Mouse (Mus musculus): ENCODE data around the gene Atp6ap1l. TPM values are rescaled to one million over a fixed set of nuclear protein-coding genes. Genes with fewer than 3 reads are reported as not detected.
"Not testable (repeated sequence)": the region's sequence is repeated elsewhere in the genome, so short reads cannot be mapped to it uniquely, and the experiment has no call there.

The Atp6ap1l gene
- total RNA-seq (2021), result 10 to 100 TPM; 29.9 to 31.8 TPM
- long read RNA-seq, experiment 1, transcript Atp6ap1l-201 (7 exons, 1,186 nt), result major isoform, 11 of 15 reads
- long read RNA-seq, experiment 1, partial matches to known transcripts, result 0 of 15 reads
- long read RNA-seq, experiment 1, other reads (novel, unspliced or antisense), result 4 of 15 reads
- long read RNA-seq, experiment 2, transcript Atp6ap1l-201 (7 exons, 1,186 nt), result major isoform, 8 of 14 reads
- long read RNA-seq, experiment 2, partial matches to known transcripts, result 0 of 14 reads
- long read RNA-seq, experiment 2, other reads (novel, unspliced or antisense), result 5 of 14 reads

DNA sequence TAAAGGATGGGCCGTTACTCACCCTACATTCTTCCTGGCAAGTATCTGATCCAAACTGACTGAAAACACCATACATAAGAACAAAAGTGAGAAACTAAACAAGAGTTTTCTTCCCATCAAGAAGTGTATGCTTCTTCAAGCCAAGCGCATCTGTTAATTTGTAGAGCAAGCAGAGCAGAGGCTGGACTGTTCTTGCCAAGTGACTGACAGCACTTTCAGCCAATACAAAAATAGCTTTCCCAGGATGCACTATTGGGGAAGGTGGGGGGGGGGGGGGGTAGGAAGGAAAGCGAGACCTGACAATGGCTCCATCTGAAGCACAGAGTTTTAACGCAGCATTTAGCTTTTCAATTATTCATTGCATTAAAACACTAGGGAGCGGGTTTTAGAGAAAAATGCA is at the start of gene Atp6ap1l:
Atp6ap1l (minus strand) TSS at position 180 of the 400 bp plus-strand sequence.
- DNase-seq (ENCODE audit: low spot score in 2 of 2), result peak; percentile 27 to 61
- intact Hi-C loops (cut with DNase I), result no loop called here

DNA sequence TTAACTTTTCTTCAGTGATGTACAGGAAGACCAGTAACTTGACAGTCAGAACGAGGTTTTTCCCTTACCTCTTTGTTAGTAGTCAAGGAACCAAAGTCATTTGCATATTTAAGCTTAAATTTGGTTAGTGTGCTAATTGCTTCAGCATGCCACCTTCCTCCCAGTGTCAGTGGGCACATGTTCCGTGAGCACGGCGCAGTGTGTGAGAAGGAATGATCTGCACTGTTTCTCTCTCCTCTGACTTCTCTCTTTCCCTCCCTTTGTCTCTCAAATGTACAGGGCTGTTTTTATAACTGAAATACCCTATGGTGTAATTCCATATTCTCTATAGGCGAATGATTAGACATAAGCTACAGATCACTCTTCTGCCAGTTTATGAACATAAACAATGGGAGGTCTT is 34.4 kb upstream of the Atp6ap1l start:
- no peak for DNase-seq (ENCODE audit: low spot score in 2 of 2)
- intact Hi-C loops (cut with DNase I), result no loop called here

DNA sequence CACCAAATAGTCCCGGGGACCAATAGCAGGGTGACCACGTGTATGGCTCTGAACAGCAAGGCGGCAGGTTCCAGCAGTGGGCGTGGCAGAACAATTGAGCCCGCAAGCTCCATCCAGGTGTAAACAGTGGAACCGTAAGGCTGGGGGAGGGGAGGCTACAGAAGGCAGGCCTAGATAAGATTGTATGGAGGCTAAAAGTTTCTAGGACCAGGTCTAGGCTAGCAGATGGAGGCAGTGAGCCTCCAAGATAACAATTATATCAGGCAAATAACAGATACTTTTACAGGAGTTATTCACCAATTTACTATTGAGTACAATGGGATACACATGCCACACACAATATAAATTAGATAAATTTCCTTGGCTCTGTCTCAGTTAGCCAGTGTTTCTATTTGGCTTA is 34.0 kb upstream of the Atp6ap1l start:
- intact Hi-C loops (cut with DNase I), result no loop called here
- DNase-seq (ENCODE audit: low spot score in 2 of 2), result no peak

DNA sequence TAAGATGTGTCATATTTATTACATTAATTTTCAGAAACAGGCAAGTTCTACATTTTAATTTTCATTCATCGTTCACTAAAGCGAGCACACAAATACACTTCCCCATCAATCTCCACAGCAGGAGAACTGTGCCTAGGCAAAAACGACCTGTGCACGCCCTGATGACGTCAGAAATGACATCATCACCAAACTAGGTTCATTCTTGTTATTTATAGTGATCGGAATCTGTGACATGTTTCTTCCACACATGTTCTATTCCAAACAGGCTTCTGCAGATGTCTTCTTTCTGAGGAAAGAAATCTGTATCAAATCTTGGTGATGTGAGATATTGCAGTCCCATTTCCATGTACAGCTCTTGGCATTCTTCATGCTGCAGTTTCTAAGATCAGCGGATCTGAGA is 30.7 kb upstream of the Atp6ap1l start:
- DNase-seq (ENCODE audit: low spot score in 2 of 2), result no peak
- intact Hi-C loops (cut with DNase I), result no loop called here

DNA sequence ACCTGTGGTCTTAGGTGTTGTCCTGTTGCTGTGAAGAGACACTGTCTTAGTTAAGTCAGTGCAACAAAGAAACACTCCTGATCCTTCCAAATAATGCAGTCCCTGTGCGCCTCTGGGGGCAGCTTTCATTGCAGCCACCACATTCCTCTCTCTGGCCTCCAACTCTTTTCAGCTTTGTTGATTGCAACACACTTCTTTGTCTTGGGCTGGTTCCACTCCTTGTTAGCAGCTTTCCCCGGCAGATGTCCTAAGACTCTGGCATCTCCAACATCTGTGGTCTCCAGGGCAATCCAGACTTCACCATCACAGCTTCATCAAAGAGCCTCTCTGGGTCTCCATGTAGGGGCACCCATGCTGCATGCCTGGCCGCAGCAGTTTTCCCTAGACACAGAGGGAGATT is 28.1 kb upstream of the Atp6ap1l start:
- intact Hi-C loops (cut with DNase I), result no loop called here
- no peak for DNase-seq (ENCODE audit: low spot score in 2 of 2)

DNA sequence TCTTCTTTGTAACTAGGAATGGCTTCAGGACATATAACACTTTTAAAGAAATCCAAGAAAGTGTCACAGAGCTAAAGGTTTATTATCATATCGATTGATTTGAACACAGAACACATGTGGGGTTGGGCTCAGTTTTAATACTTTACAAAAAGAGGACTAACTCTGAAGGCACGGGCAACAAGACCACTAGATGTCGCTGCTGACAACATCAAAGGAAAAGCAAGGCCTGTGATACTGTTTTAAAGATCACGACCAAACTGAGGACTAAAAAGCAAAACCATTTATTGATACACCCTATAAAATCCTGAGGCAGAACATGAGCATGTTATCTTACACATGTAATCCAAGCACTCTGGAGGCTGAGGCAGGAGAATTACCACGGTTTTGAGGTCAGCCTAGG is 24.7 kb upstream of the Atp6ap1l start:
- intact Hi-C loops (cut with DNase I), result no loop called here
- DNase-seq (ENCODE audit: low spot score in 2 of 2), result peak; percentile 89 to 91

DNA sequence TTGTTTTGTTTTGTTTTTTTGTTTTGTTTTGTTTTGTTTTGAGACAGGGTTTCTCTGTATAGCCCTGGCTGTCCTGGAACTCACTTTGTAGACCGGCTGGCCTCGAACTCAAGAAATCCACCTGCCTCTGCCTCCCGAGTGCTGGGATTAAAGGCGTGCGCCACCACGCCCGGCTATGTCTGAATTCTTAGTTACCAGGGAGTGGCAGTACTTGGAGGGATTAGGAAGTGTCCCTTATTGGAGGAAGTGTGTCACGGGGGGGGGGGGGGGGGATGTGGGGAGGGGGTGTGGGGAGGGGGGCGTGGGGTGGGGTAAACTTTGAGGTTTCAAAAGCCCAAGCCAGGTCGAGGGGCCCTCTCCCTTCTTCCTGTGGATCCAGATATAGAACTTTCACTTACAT is 23.1 kb upstream of the Atp6ap1l start:
- intact Hi-C loops (cut with DNase I); DNase-seq (ENCODE audit: low spot score in 2 of 2): not testable (repeated sequence)

DNA sequence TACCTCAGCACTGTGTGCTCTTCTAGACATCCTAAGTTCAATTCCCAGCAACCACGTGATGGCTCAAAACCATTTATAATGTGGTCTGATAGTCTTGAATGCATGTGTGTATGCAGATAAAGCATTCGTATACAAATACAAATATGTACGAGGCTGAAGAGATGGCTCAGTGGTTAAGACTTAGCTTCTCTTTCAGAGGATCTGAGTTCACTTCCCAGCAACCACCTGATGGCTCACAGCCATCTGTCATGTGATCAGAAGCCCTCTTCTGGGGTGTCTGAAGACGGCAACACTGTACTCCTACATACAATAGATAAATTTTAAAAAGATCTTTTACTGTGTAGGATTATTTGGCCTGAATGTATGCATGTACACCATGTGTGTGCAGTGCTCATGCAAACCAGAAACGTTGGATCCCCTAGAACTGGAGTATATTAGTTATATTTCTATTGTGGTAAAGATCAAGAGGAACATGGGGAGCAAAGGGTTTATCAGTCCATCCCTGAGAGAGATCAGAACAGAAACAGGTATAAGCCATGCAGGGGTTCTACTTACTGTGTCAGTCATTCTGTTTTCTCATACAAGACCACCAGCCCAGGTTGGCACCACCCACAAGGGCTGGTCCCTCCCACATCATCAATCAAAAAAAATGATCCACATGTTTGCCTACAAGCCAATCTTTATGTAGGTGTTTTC is 21.9 kb upstream of the Atp6ap1l start:
- intact Hi-C loops (cut with DNase I), result no loop called here
- no peak for DNase-seq (ENCODE audit: low spot score in 2 of 2)

DNA sequence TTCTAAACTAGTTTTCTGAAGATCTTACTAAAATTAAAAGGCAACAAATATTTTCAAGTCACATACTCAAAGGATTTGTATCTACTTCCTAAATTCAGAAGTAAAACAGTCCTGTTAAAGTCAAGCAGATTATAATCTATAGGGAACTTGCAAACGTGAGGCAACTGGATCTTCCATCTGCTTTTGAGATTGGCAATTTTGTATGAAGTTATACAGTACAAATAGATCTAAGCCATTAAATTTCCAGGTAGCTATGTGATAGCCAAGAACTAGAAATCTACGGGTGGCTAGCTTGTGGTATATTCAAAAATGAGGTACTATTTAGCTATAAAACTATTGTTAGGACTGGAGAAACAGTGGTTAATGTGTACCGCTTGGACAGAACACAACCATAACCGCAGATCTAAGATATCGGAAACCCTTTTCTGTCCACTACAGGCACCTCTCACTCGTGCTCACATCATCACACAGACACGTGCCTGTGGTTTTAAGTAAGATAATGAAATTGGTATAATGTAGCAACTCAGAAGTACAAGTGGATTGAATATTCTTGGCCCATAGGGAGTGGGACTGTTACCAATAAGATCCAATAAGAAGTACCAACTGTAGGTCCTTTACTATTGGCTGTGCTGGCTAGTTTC is 21.1 kb upstream of the Atp6ap1l start:
- intact Hi-C loops (cut with DNase I), result no loop called here
- DNase-seq (ENCODE audit: low spot score in 2 of 2), result no peak

DNA sequence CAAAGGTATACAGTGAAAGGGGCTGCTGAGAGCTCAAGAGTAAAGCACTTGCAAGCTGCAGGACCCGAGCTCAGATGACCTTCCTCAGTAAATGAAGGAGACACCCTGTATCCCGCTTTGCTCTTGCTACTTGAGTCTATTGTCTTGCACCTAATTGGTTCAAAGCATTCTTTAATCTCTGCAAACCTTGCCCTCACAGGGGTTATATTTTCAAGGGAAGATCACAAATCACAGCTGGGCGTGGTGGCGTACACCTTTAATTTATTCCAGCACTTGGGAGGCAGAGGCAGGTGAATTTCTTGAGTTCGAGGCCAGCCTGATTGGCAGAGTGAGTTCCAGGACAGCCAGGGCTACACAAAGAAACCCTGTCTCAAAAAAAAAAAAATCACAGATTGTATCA is 20.0 kb upstream of the Atp6ap1l start:
- intact Hi-C loops (cut with DNase I), result no loop called here
- no peak for DNase-seq (ENCODE audit: low spot score in 2 of 2)

DNA sequence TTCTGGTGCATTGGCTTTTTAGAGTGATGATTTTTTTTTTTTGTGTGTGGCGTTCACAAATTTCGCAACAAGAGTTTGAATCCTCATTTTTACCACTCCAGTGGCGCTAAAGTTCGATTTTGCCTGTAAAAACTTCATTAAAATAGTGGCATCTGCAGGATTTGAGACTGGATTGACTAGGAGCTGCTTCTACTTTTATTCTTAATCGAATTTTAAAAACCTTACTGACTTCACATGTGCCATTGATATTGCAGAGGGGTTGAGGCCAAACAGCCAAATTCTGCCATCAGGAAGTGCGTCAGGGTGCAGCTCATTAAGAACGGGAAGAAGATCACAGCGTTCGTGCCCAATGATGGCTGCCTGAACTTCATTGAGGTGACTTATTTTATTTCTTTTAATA is 18.9 kb upstream of the Atp6ap1l start:
- intact Hi-C loops (cut with DNase I), result no loop called here
- no peak for DNase-seq (ENCODE audit: low spot score in 2 of 2)

DNA sequence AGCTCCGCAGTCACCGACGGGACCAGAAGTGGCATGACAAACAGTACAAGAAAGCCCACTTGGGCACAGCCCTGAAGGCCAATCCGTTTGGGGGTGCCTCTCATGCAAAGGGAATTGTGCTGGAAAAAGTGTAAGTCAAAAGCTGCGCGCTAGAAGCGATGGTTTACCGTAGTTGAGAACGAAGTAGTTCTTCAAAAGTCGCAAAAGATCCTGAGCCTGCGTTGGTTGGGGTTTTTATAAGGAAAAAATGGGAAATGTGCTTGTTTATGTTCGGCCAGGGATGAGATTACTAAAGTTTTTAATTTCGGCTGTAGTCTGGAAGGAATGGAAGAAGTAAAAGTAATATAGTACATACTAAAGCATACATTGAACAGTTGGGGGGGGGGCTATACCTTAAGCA is 18.5 kb upstream of the Atp6ap1l start:
- intact Hi-C loops (cut with DNase I), result not testable (repeated sequence)

DNA sequence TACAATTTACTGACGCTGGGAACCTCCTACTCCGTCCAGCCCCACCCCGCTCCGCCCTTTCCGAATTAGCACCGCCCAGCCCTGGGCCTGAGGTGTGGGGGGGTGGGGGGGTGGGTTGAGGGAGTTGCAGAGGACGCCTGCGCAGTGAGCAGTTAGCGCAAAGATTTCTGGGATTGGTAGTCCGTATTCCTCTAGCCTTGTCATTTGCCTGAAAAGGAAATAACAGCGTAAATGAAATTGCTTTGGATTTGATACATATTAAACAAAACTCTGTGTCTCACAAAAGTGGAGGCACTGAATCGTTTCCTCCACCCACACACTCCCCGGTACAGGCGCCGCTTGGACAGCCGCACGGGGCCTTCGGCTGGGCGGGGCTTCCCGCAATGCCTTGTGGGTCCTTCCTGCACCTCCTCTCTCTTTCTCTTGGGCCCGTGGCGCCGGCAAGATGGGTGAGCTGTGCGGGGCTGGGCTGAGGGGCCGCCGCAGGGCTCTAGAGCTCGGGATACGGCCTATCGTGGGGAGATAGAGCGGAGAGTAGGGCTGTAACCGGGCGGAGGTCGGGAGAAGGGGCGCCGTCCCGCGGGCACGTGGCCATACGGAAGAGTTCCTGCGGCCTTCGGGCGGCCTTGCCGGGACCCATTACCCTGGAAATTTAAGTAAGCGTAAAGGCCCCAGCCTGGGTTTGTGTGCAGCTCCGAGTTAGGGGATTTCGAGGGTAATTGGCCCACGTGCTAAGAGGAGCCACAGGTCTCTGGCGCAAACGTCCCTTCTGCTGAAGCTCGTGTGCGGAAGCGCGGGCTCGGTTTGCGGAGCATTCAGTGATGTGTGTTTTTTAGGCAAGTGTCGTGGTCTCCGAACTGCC is 17.8 kb upstream of the Atp6ap1l start, which contains the start of gene Rps23:
Rps23 (plus strand) TSS at position 208 of the 862 bp plus-strand sequence.
- peak; percentile 85 to 92 for DNase-seq (ENCODE audit: low spot score in 2 of 2)
- intact Hi-C loops (cut with DNase I), result no loop called here

More for the DNA sequence above, 18.5 kb upstream of the Atp6ap1l start:
- DNase-seq (ENCODE audit: low spot score in 2 of 2), result not testable (repeated sequence)

DNA sequence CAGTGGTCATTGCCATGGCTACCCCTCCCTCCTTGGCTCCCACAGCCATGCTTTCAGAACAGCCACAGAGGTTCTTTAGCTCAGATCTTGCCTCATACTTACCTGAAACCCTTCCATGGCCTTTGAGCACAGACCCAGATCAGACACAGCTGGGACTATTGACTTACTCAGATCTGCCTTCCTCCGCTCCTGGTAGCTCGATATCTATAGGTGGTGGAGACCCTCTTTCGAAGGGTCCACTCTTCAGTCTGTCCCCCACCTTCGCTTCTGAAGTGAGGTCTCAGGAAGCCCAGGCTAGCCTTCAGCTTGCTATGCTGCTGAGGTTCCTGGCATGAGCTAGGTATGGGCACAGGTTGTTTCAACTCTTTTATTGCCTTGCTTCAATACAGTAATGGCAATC is 9.6 kb upstream of the Atp6ap1l start:
- DNase-seq (ENCODE audit: low spot score in 2 of 2), result no peak
- intact Hi-C loops (cut with DNase I), result no loop called here

DNA sequence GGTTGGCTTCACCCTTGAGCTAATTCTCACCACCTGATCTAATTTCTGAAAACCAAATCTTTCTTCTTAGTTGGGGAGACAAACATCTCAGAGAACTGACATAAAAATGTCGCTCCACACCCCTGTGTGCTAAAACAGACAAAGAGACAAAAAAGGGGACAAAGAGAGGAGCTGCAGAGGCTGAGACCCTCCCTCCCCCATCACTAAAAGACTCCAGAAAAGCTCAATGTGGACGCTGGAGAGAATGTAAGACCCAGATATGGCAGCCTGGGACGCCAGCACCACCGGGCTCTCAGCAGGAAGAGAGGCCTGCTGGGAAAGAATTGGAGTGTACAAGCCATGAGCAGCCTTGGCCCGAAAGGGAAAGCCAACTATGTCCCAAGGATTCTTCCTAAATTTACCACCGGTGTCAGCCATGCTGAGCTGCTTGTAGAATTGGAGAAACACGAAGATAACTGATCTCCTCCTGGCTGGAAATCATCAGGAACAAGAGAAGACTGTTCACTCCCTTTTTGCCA is 8.6 kb upstream of the Atp6ap1l start:
- intact Hi-C loops (cut with DNase I), result no loop called here
- DNase-seq (ENCODE audit: low spot score in 2 of 2), result peak; percentile 16 to 32

DNA sequence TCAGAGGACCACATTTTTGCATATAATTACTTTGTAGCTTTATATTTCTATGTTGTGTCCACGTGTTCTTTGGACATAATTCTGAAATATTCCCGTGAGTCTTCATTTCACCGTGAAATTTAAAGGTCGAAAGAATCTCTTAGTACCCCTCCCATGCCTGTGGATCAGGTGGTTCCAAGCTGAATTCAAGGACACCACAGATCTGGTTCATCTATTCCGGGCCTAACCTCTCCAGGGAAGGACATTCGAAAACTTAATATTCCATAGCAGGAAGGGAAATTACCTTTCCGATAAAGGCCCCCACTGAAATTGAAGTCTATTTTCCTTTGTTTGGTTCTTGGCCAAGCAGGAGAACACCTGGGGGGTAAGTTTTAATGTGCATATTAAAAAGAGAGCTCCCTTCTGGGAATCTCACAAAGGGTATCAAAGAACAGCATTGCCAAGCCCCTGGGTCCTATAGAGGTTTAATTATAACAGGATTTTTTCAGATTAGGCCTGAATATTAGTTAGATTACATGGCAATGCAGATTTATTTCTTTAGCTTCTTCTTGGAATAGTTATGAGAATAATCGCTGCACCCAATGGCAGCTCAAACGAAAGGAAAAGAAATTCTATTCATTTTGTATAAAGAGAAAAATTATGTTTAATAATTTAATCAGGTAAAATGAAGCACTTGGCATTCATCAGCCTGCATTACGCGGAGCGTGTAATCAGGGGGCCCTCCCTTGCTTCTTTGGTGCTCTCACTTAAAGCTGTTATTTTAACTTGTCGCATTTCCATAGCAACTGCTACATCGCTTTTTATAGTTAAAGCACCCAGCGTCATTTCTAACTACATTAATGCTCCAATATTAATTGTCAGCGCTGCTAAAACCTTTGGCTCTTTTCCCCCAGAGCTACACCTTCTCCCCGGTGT is 7.9 kb upstream of the Atp6ap1l start:
- intact Hi-C loops (cut with DNase I), result no loop called here

DNA sequence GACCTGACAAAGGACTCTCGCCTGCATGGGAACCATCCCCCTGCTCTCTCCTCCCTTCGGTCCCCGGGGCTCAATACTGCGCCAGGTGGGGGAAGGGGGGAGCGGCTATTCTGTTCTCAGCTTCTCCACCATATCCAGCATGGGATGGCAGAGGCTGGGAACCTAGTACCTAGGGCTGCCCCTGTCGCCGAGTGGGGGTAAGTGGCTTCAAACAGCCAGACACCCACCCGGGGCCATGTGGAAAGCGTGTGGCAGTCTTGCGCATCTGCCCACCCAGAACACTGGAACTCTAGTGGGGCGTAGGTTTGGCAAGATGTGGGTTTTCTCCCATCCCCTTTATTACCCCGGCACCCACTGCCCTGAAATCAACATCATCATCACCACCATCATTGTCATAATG is 2.2 kb upstream of the Atp6ap1l start:
- DNase-seq (ENCODE audit: low spot score in 2 of 2), result no peak
- intact Hi-C loops (cut with DNase I), result no loop called here

More for the DNA sequence above, 7.9 kb upstream of the Atp6ap1l start:
- peak; percentile 57 for DNase-seq (ENCODE audit: low spot score in 2 of 2)

DNA sequence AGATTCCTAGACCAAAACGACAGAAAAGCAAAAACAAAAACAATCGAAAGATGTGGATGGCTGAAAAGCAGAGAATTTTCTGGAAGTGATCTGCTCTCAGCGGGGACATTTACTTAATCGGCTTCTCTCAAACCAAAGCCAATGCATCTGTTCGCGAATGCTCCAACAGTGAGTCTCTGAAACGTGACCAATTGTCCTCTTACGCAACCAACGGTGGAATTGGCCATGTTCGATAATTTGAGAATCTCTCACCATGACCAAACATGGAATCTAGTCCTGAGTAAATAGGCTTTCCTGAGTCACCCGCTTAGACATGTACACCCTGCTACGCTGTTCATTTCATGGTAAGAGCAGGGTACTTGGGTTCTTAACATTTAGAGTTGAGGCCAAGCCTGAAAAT is 8.3 kb downstream of the Atp6ap1l start:
- intact Hi-C loops (cut with DNase I), result no loop called here
- DNase-seq (ENCODE audit: low spot score in 2 of 2), result no peak

Measured in left cerebral cortex, postnatal 14 days (tissue).